Comparison of ENCODE assay signal across 20 mouse cellular contexts in genomic region chr7:129003150-129003549, GRCm38 (mm10).
DNase-seq lines count a peak whose midpoint lies in the region; ATAC-seq and TF ChIP-seq lines count a peak whose summit lies in the region.
"Had no signal": no experiment of that assay in that cellular context is flagged by ENCODE, and none has a peak within 500 bp of the region (broad histone marks: within the 10 kb centered on the region; RNA-seq: fewer than 3 reads in every experiment).

No protein-coding gene starts in this region.

- no peak for ATAC-seq in liver, embryonic 12.5 days
- ATAC-seq: activated CD4-positive, CD25-positive, alpha-beta regulatory T cell, adult 4 months; forebrain, embryonic 14.5 days had no signal

- no peak overlapping the region for H3K4me3 ChIP-seq in lung, adult 2 months (replicated peaks; ENCODE audit: extremely low read depth, low read depth, low read length)
- no peak overlapping the region for H3K4me3 ChIP-seq in liver, embryonic 12.5 days
- H3K4me3 ChIP-seq: embryonic facial prominence, embryonic 12.5 days; embryonic facial prominence, embryonic 15.5 days; hindbrain, embryonic 12.5 days; hindbrain, embryonic 15.5 days had no signal

- H3K4me1 ChIP-seq in lung, adult 2 months (ENCODE audit: control insufficient read depth, insufficient read depth, low read length): no peaks in the 10 kb centered on the region
- H3K4me1 ChIP-seq in liver, embryonic 12.5 days: no peaks in the 10 kb centered on the region
- H3K4me1 ChIP-seq: embryonic facial prominence, embryonic 12.5 days; embryonic facial prominence, embryonic 15.5 days; hindbrain, embryonic 12.5 days; hindbrain, embryonic 15.5 days had no signal

- no peaks in the 10 kb centered on the region for H3K9me3 ChIP-seq in liver, embryonic 12.5 days (replicated peaks)
- H3K9me3 ChIP-seq: embryonic facial prominence, embryonic 12.5 days; embryonic facial prominence, embryonic 15.5 days; hindbrain, embryonic 12.5 days; hindbrain, embryonic 15.5 days had no signal

- no peak overlapping the region for H3K27ac ChIP-seq in liver, embryonic 12.5 days
- H3K27ac ChIP-seq: embryonic facial prominence, embryonic 12.5 days; embryonic facial prominence, embryonic 15.5 days; hindbrain, embryonic 12.5 days; hindbrain, embryonic 15.5 days had no signal

- H3K27me3 ChIP-seq in liver, embryonic 12.5 days (replicated peaks): no peaks in the 10 kb centered on the region
- H3K27me3 ChIP-seq: embryonic facial prominence, embryonic 12.5 days; embryonic facial prominence, embryonic 15.5 days; hindbrain, embryonic 12.5 days; hindbrain, embryonic 15.5 days had no signal

- no peaks in the 10 kb centered on the region for H3K36me3 ChIP-seq in liver, embryonic 12.5 days
- H3K36me3 ChIP-seq: embryonic facial prominence, embryonic 12.5 days; embryonic facial prominence, embryonic 15.5 days; hindbrain, embryonic 12.5 days; hindbrain, embryonic 15.5 days had no signal

- DNase-seq in heart, adult 11 months: peak; percentile 42
- DNase-seq in heart, adult 9 months (ENCODE audit: low spot score in 2 of 2): no peak
- DNase-seq in lung, adult 18-20 months: peak; percentile 19 to 54
- no peak for DNase-seq in lung, adult 2 months
- peak; percentile 5 for DNase-seq in lung, postnatal 10 days
- peak; percentile 41 for DNase-seq in lung, postnatal 36 days
- DNase-seq in spleen, postnatal 4 days (ENCODE audit: low spot score in 2 of 2): no peak
- DNase-seq: adrenal gland, postnatal 25 days; cerebellum, adult 18-20 months; cerebellum, adult 9-10 months; cerebellum, postnatal 14 days; forebrain, postnatal 0 days; gastrocnemius, postnatal 36 days had no signal

- no peak overlapping the region for H3K9ac ChIP-seq in liver, embryonic 12.5 days
- H3K9ac ChIP-seq: embryonic facial prominence, embryonic 12.5 days; embryonic facial prominence, embryonic 15.5 days; forebrain, postnatal 0 days; hindbrain, embryonic 12.5 days; hindbrain, embryonic 15.5 days had no signal

- H3K4me2 ChIP-seq in liver, embryonic 12.5 days: no peak overlapping the region
- H3K4me2 ChIP-seq: embryonic facial prominence, embryonic 12.5 days; embryonic facial prominence, embryonic 15.5 days; hindbrain, embryonic 12.5 days; hindbrain, embryonic 15.5 days had no signal

- 61% methylated on average over 1 of the region's 1 CpGs for whole genome bisulfite sequencing in lung, adult 2 months
- 42% methylated on average over 1 of the region's 1 CpGs for WGBS in liver, embryonic 12.5 days (ENCODE audit: insufficient replicate concordance)

- TF ChIP-seq POLR2A in lung, adult 2 months (IDR thresholded peaks at IDR 0.05; ENCODE audit: borderline replicate concordance, extremely low read depth, low read depth, low read length): no peak

- no peak for TF ChIP-seq CTCF in lung, adult 2 months (IDR thresholded peaks at IDR 0.05; ENCODE audit: insufficient read depth, low read length)

Comparison
In these comparisons a context has a peak if more than half of its experiments do, and no peak if none do; other contexts are left out.
1. DNase-seq: peak in heart, adult 11 months (single experiment), lung, adult 18-20 months (2 of 2), lung, postnatal 10 days (single experiment) and lung, postnatal 36 days (single experiment); none in heart, adult 9 months (0 of 2), lung, adult 2 months (single experiment) and spleen, postnatal 4 days (0 of 2).